In the genomic region with DNA sequence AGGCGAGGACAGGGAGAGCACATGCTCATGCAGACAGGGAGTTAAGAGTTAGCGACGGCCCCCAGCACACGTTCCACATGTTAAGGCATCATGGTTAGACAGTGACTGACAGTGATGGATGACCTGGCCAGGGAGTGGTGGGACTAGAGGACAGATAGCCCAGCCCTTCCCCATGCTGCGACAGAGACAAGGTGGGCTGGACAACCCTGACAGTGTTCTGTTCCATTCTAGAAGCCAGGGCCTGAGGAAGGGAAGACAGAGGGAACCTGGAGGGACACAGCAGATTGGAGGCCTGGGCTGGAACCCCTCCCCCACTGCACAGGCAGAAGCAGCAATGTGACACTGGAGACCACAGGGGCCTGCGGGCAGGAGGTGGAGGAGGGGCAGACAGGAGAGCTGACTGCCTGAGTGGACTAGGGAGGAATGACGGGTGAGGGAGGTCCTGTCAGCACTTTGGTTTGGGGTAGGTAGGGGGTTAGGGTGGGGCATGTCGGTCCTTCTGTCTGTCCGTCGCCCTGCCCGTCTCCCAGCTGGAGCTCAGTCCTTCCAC, we compare ENCODE assay signal across 9 mouse cellular contexts. TPM values are rescaled to one million over a fixed set of nuclear protein-coding genes. Genes with fewer than 3 reads are reported as not detected.
DNase-seq lines count a peak whose midpoint lies in the region; ATAC-seq and TF ChIP-seq lines count a peak whose summit lies in the region.
"Had no signal": no experiment of that assay in that cellular context is flagged by ENCODE, and none has a peak within 500 bp of the region (broad histone marks: within the 10 kb centered on the region; RNA-seq: fewer than 3 reads in every experiment).

No protein-coding gene starts in this region.

- H3K4me3 ChIP-seq in gastrocnemius, adult 2 months = peak overlapping the region; percentile 89; the same call in 1 of the 2 replicates
- H3K4me3 ChIP-seq in neural tube, embryonic 11.5 days (ENCODE audit: low read depth, low read length) = no peak overlapping the region
- no peak overlapping the region for H3K4me3 ChIP-seq in kidney, adult 2 months (ENCODE audit: insufficient read depth, low read depth, low read length)
- H3K4me3 ChIP-seq in myocyte = peak overlapping the region; percentile 99

- DNase-seq in gastrocnemius, adult 2 months = no peak
- no peak for DNase-seq in gastrocnemius, postnatal 36 days
- no peak for DNase-seq in neural tube, embryonic 11.5 days (ENCODE audit: low spot score)
- no peak for DNase-seq in neural tube, embryonic 10.5 days (ENCODE audit: extremely low spot score, low spot score)
- DNase-seq in kidney, adult 2 months = peak; percentile 27
- no peak for DNase-seq in thymus, postnatal 0 days (ENCODE audit: low spot score)

- no peaks in the 10 kb centered on the region for H3K27me3 ChIP-seq in neural tube, embryonic 11.5 days (ENCODE audit: control insufficient read depth, insufficient read depth, low read length)
- no peaks in the 10 kb centered on the region for H3K27me3 ChIP-seq in kidney, adult 2 months (replicated peaks; ENCODE audit: control insufficient read depth, insufficient read depth, low read length)
- H3K27me3 ChIP-seq in myocyte (ENCODE audit: control insufficient read depth, insufficient read depth, insufficient read length) = no peaks in the 10 kb centered on the region

- H3K4me2 ChIP-seq in neural tube, embryonic 11.5 days (ENCODE audit: low read depth) = no peak overlapping the region
- peak overlapping the region; percentile 100 for H3K4me2 ChIP-seq in myocyte (ENCODE audit: low read depth)

- no peak for ATAC-seq in neural tube, embryonic 11.5 days (ENCODE audit: insufficient read depth, low FRiP score, low TSS enrichment)
- ATAC-seq in megakaryocyte-erythroid progenitor cell, adult 5-6 weeks (replicated peaks; ENCODE audit: low FRiP score, low TSS enrichment, poor library complexity, severe bottlenecking) = no peak

- intact Hi-C loops in gastrocnemius, adult 2 months (cut with DNase I) = loop anchor here (2.0 to 5.0 kb wide), 3 partner anchors 34 to 64 kb away; no protein-coding TSS in a partner anchor
- intact Hi-C loops in gastrocnemius, postnatal 36 days (cut with DNase I) = loop anchor here (5.0 kb wide), 1 partner anchor 34 kb away; no protein-coding TSS in a partner anchor

- TF ChIP-seq CTCF in gastrocnemius, adult 2 months (IDR thresholded peaks at IDR 0.05) = no peak
- TF ChIP-seq CTCF in kidney, adult 2 months (conservative IDR thresholded peaks at IDR 0.05; ENCODE audit: insufficient read depth, insufficient read length, low read depth, low read length) = no peak

- H3K9me3 ChIP-seq in neural tube, embryonic 11.5 days (ENCODE audit: control insufficient read depth, low read length) = peaks cover under 1% of the 10 kb centered on the region; the same call in 1 of the 2 replicates

- WGBS in neural tube, embryonic 11.5 days = 86% methylated on average over 11 of the region's 11 CpGs
- 65% methylated on average over 11 of the region's 11 CpGs for WGBS in kidney, adult 2 months

- H3K79me2 ChIP-seq in myocyte (ENCODE audit: control insufficient read depth, insufficient read depth) = peaks cover 32% of the 10 kb centered on the region

- peaks cover 13% of the 10 kb centered on the region for H3K4me1 ChIP-seq in neural tube, embryonic 11.5 days (ENCODE audit: control insufficient read depth, insufficient read depth, low read length)
- peaks cover 38% of the 10 kb centered on the region for H3K4me1 ChIP-seq in kidney, adult 2 months (ENCODE audit: control insufficient read depth, insufficient read depth, low read length)

- H3K9ac ChIP-seq in neural tube, embryonic 11.5 days (ENCODE audit: low read length) = peak overlapping the region; percentile 26; the same call in 1 of the 2 replicates

- H3K36me3 ChIP-seq in neural tube, embryonic 11.5 days (ENCODE audit: control insufficient read depth, insufficient read depth, low read length) = peaks cover 21% of the 10 kb centered on the region
- peaks cover 3% of the 10 kb centered on the region for H3K36me3 ChIP-seq in kidney, adult 2 months (ENCODE audit: control insufficient read depth, insufficient read depth, low read length)
- peaks cover 24% of the 10 kb centered on the region for H3K36me3 ChIP-seq in myocyte (ENCODE audit: control insufficient read depth, insufficient read depth)

- no peak for TF ChIP-seq POLR2A in kidney, adult 2 months (IDR thresholded peaks at IDR 0.05; ENCODE audit: low read depth, low read length)
- no peak for TF ChIP-seq POLR2A in myocyte (IDR thresholded peaks at IDR 0.05; ENCODE audit: insufficient read length, low read depth)

- peak overlapping the region; percentile 99 for H3K27ac ChIP-seq in gastrocnemius, adult 2 months
- H3K27ac ChIP-seq in neural tube, embryonic 11.5 days (ENCODE audit: low read depth, low read length) = no peak overlapping the region
- H3K27ac ChIP-seq in kidney, adult 2 months (ENCODE audit: insufficient read depth, low read depth, low read length) = peak overlapping the region; percentile 61

- no peak overlapping the region for H3ac ChIP-seq in myocyte (ENCODE audit: control insufficient read depth, insufficient read length)

TF ChIP-seq in myocyte, 11 proteins besides CTCF, POLR2A, EP300 and RAD21:
- TF ChIP-seq CEBPB (IDR thresholded peaks at IDR 0.05; ENCODE audit: insufficient read depth, poor library complexity, severe bottlenecking) (no peak), USF1 (IDR thresholded peaks at IDR 0.05; ENCODE audit: low read depth) (no peak), SRF (IDR thresholded peaks at IDR 0.05; ENCODE audit: control insufficient read depth, insufficient read length, low read depth) (no peak), TCF3 (IDR thresholded peaks at IDR 0.05; ENCODE audit: insufficient read length, low read depth) (no peak), REST (IDR thresholded peaks at IDR 0.05; ENCODE audit: insufficient read depth, insufficient read length) (no peak), MAX (IDR thresholded peaks at IDR 0.05; ENCODE audit: low read depth) (no peak), POLR2AphosphoS2 (IDR thresholded peaks at IDR 0.05; ENCODE audit: insufficient read length, low read depth) (peak; percentile 42)
TF ChIP-seq in myocyte: peak in this region for 1.

RNA-seq across cellular contexts. Expression of a gene that starts 2.7 kb away (rescaled TPM):
- 10 to 100 TPM; 72.1 to 89.6 TPM for total RNA-seq in gastrocnemius, adult 2 months (2021)
- 10 to 100 TPM; 73.1 to 77.1 TPM for total RNA-seq in gastrocnemius, postnatal 36 days (2021)
- polyA plus RNA-seq in neural tube, embryonic 11.5 days (2014; fragmentation: Nextera tagmentation; extraction: Ambion mirVana) = 686 and 719 TPM in 2 replicates
- 543 and 613 TPM in 2 replicates for polyA plus RNA-seq in kidney, adult 2 months (2012; rRNA removed)
- 837 TPM for polyA plus RNA-seq in myocyte (2012; fragmentation: generic; extraction: Trizol)
- total RNA-seq in megakaryocyte-erythroid progenitor cell, adult 5-6 weeks (2014; fragmentation: Nextera tagmentation) = 248 and 334 TPM in 2 replicates
- 96.3 and 154 TPM in 2 replicates for total RNA-seq in megakaryocyte-erythroid progenitor cell, adult 5-6 weeks (2017)
- polyA plus RNA-seq in thymus, postnatal 0 days (2015; fragmentation: Nextera tagmentation; extraction: Ambion mirVana) = 553 and 615 TPM in 2 replicates

RNA-seq across cellular contexts. Expression of a gene that starts 5.7 kb away (rescaled TPM):
- 100 to 1,000 TPM; 201 to 240 TPM for total RNA-seq in gastrocnemius, adult 2 months (2021)
- 100 to 1,000 TPM; 174 to 203 TPM for total RNA-seq in gastrocnemius, postnatal 36 days (2021)
- polyA plus RNA-seq in neural tube, embryonic 11.5 days (2014; fragmentation: Nextera tagmentation; extraction: Ambion mirVana) = 562 and 566 TPM in 2 replicates
- 323 and 342 TPM in 2 replicates for polyA plus RNA-seq in kidney, adult 2 months (2012; rRNA removed)
- 444 TPM for polyA plus RNA-seq in myocyte (2012; fragmentation: generic; extraction: Trizol)
- 236 and 270 TPM in 2 replicates for total RNA-seq in megakaryocyte-erythroid progenitor cell, adult 5-6 weeks (2014; fragmentation: Nextera tagmentation)
- total RNA-seq in megakaryocyte-erythroid progenitor cell, adult 5-6 weeks (2017) = 334 and 373 TPM in 2 replicates
- 254 and 290 TPM in 2 replicates for polyA plus RNA-seq in thymus, postnatal 0 days (2015; fragmentation: Nextera tagmentation; extraction: Ambion mirVana)

RNA-seq across cellular contexts. Expression of a gene that starts 19.4 kb away (rescaled TPM):
- total RNA-seq in gastrocnemius, adult 2 months (2021) = 10 to 100 TPM; 36.0 to 44.7 TPM
- 10 to 100 TPM; 36.1 to 41.5 TPM for total RNA-seq in gastrocnemius, postnatal 36 days (2021)
- polyA plus RNA-seq in neural tube, embryonic 11.5 days (2014; fragmentation: Nextera tagmentation; extraction: Ambion mirVana) = 669 and 698 TPM in 2 replicates
- 18.8 and 29.0 TPM in 2 replicates for polyA plus RNA-seq in kidney, adult 2 months (2012; rRNA removed)
- 113 TPM for polyA plus RNA-seq in myocyte (2012; fragmentation: generic; extraction: Trizol)
- 157 and 232 TPM in 2 replicates for total RNA-seq in megakaryocyte-erythroid progenitor cell, adult 5-6 weeks (2014; fragmentation: Nextera tagmentation)
- 208 and 278 TPM in 2 replicates for total RNA-seq in megakaryocyte-erythroid progenitor cell, adult 5-6 weeks (2017)
- polyA plus RNA-seq in thymus, postnatal 0 days (2015; fragmentation: Nextera tagmentation; extraction: Ambion mirVana) = 571 and 587 TPM in 2 replicates

RNA-seq across cellular contexts. Expression of a gene that starts 19.5 kb away (rescaled TPM):
- total RNA-seq in gastrocnemius, adult 2 months (2021) = 10 to 100 TPM; 45.3 to 58.5 TPM
- 10 to 100 TPM; 44.0 to 50.5 TPM for total RNA-seq in gastrocnemius, postnatal 36 days (2021)
- 198 and 199 TPM in 2 replicates for polyA plus RNA-seq in neural tube, embryonic 11.5 days (2014; fragmentation: Nextera tagmentation; extraction: Ambion mirVana)
- polyA plus RNA-seq in kidney, adult 2 months (2012; rRNA removed) = 137 and 143 TPM in 2 replicates
- polyA plus RNA-seq in myocyte (2012; fragmentation: generic; extraction: Trizol) = 184 TPM
- total RNA-seq in megakaryocyte-erythroid progenitor cell, adult 5-6 weeks (2014; fragmentation: Nextera tagmentation) = 84.0 and 110 TPM in 2 replicates
- total RNA-seq in megakaryocyte-erythroid progenitor cell, adult 5-6 weeks (2017) = 21.9 and 27.6 TPM in 2 replicates
- 158 and 179 TPM in 2 replicates for polyA plus RNA-seq in thymus, postnatal 0 days (2015; fragmentation: Nextera tagmentation; extraction: Ambion mirVana)

RNA-seq across cellular contexts. Expression of a gene that starts 27.8 kb away (rescaled TPM):
- 100 to 1,000 TPM; 188 to 418 TPM for total RNA-seq in gastrocnemius, adult 2 months (2021)
- 100 to 1,000 TPM; 153 to 173 TPM for total RNA-seq in gastrocnemius, postnatal 36 days (2021)
- not detected in 2 replicates for polyA plus RNA-seq in neural tube, embryonic 11.5 days (2014; fragmentation: Nextera tagmentation; extraction: Ambion mirVana)
- polyA plus RNA-seq in kidney, adult 2 months (2012; rRNA removed) = 9.5 TPM in 1 of 2 replicates, not detected in the other
- 1.0 TPM for polyA plus RNA-seq in myocyte (2012; fragmentation: generic; extraction: Trizol)
- not detected in 2 replicates for total RNA-seq in megakaryocyte-erythroid progenitor cell, adult 5-6 weeks (2014; fragmentation: Nextera tagmentation)
- not detected in 2 replicates for total RNA-seq in megakaryocyte-erythroid progenitor cell, adult 5-6 weeks (2017)
- 13.7 and 17.1 TPM in 2 replicates for polyA plus RNA-seq in thymus, postnatal 0 days (2015; fragmentation: Nextera tagmentation; extraction: Ambion mirVana)
- total RNA-seq: layer of hippocampus, adult 2 months had no signal

Comparison
In these comparisons a context has a peak if more than half of its experiments do, and no peak if none do; other contexts are left out.
1. H3K4me3 ChIP-seq: peak in gastrocnemius, adult 2 months (single experiment) and myocyte (single experiment); none in neural tube, embryonic 11.5 days (single experiment) and kidney, adult 2 months (single experiment).